Mouse (Mus musculus) lung, adult 2 months (tissue): Measurements from ENCODE around the gene Sla2.

Experiments
- CTCF ChIP-seq: fragments of 200-500 bp; IDR thresholded peaks from 2 replicates; pipeline ENCODE4 v1.5.1; 2011; ENCODE audit warnings: mild to moderate bottlenecking, low read length, control low read depth; ENCODE audit not compliant: insufficient read depth
- POLR2A ChIP-seq: fragments of 200-500 bp; IDR thresholded peaks from 2 replicates; pipeline ENCODE4 v1.6.1; 2011; ENCODE audit warnings: low read depth, mild to moderate bottlenecking, control low read depth, low read length, borderline replicate concordance; ENCODE audit errors: extremely low read depth

GRCm38 (mm10) chr2:156858671-156859070, 28.3 kb downstream of the Sla2 start:
- TF ChIP-seq POLR2A, result no peak
- no peak for TF ChIP-seq CTCF
